8 mouse cellular contexts compared by ENCODE assay signal in the genomic region with DNA sequence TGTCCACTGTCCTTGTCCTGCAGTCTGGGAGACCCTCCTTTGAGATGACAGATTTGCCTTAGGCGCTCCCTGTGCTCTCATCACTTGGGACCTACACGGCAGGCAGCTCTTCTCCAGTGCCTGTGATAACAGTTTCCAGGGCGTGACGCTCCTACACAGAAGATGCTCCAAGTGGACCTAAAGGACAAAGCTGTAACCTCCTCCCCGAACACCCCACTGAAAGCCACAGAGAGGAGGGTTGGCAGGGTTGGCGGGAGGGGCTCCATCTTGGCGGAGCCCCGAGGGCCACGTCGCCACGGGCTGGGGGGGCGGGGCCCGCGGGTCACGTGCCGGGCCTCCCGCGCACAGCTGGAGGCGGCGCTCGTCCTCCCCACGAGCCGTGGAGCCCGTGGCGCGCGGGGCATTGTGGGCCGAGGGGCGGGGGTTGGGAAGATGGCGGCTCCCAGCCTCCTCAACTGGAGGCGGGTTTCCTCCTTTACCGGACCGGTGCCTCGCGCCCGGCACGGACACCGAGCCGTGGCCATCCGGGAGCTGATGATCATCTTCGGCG. TPM values are rescaled to one million over a fixed set of nuclear protein-coding genes. Genes with fewer than 3 reads are reported as not detected.
DNase-seq lines count a peak whose midpoint lies in the region; ATAC-seq lines count a peak whose summit lies in the region.

No protein-coding gene starts in this region.

- H3K27me3 ChIP-seq in hindbrain, embryonic 16.5 days (replicated peaks; ENCODE audit: control insufficient read depth, insufficient read depth, low read length), result no peaks in the 10 kb centered on the region

- H3K4me2 ChIP-seq in hindbrain, embryonic 16.5 days (ENCODE audit: low read length), result peak overlapping the region; percentile 63

- ATAC-seq in activated CD4-positive, CD25-positive, alpha-beta regulatory T cell, adult 4 months, result peak; percentile 68
- ATAC-seq in hindbrain, embryonic 16.5 days, result peak; percentile 94
- peak; percentile 74 for ATAC-seq in megakaryocyte, adult 5-6 weeks (ENCODE audit: poor library complexity, severe bottlenecking)

- H3K9me3 ChIP-seq in hindbrain, embryonic 16.5 days (ENCODE audit: control insufficient read depth, low read length), result no peaks in the 10 kb centered on the region

- H3K4me1 ChIP-seq in hindbrain, embryonic 16.5 days (ENCODE audit: control insufficient read depth, insufficient read depth, low read depth, low read length), result peaks cover 14% of the 10 kb centered on the region

- H3K9ac ChIP-seq in hindbrain, embryonic 16.5 days (ENCODE audit: low read depth, low read length), result peak overlapping the region; percentile 83

- peak overlapping the region; percentile 86 for H3K4me3 ChIP-seq in hindbrain, embryonic 16.5 days (ENCODE audit: low read length)

- peak overlapping the region; percentile 84 for H3K27ac ChIP-seq in hindbrain, embryonic 16.5 days (ENCODE audit: low read depth, low read length)

- WGBS in hindbrain, embryonic 16.5 days, result under 1% methylated on average over 29 of the region's 42 CpGs

- DNase-seq in cerebellum, postnatal 4 days (ENCODE audit: low spot score in 2 of 2), result peak; percentile 72 to 90
- peak; percentile 88 for DNase-seq in gastrocnemius, adult 18-20 months (ENCODE audit: low spot score)
- peak; percentile 76 to 78 for DNase-seq in left cerebral cortex, adult 8-10 months (ENCODE audit: low spot score in 2 of 2)
- peak; percentile 94 for DNase-seq in right cerebral cortex, adult 18-20 months
- peak; percentile 88 for DNase-seq in urinary bladder, adult 2 months (ENCODE audit: low spot score)

- H3K36me3 ChIP-seq in hindbrain, embryonic 16.5 days (ENCODE audit: control insufficient read depth, insufficient read depth, low read length), result 0 out of 2 replicates have a peak, but pooled peaks cover 2% of the 10 kb centered on the region

RNA-seq across cellular contexts. Expression of a gene that starts 2.8 kb away (rescaled TPM):
- polyA plus RNA-seq in activated CD4-positive, CD25-positive, alpha-beta regulatory T cell, adult 4 months (2017; shearing (Covaris generic)), result 10 to 100 TPM; 23.2 to 23.6 TPM
- total RNA-seq in gastrocnemius, adult 18-20 months (2021), result 10 to 100 TPM; 20.8 to 29.3 TPM
- 37.7 and 44.6 TPM in 2 replicates for polyA plus RNA-seq in hindbrain, embryonic 16.5 days (2015; fragmentation: Nextera tagmentation; extraction: Ambion mirVana)
- total RNA-seq in left cerebral cortex, adult 8-10 months (2022), result 10 to 100 TPM; 39.2 to 48.2 (median 41.7) TPM
- 15.6 and 20.9 TPM in 2 replicates for total RNA-seq in megakaryocyte, adult 5-6 weeks (2015)
- 22.1 and 32.8 TPM in 2 replicates for total RNA-seq in megakaryocyte, adult 5-6 weeks (2017)
- polyA plus RNA-seq in urinary bladder, adult 2 months (2012; rRNA removed), result 19.9 and 21.6 TPM in 2 replicates

RNA-seq across cellular contexts. Expression of a gene that starts 8.3 kb away (rescaled TPM):
- 1 to 10 TPM; 1.7 to 2.2 TPM for polyA plus RNA-seq in activated CD4-positive, CD25-positive, alpha-beta regulatory T cell, adult 4 months (2017; shearing (Covaris generic))
- 1 to 10 TPM; 1.1 to 2.1 TPM for total RNA-seq in gastrocnemius, adult 18-20 months (2021)
- 1.5 and 2.4 TPM in 2 replicates for polyA plus RNA-seq in hindbrain, embryonic 16.5 days (2015; fragmentation: Nextera tagmentation; extraction: Ambion mirVana)
- 10 to 100 TPM; 12.5 to 21.1 (median 14.4) TPM for total RNA-seq in left cerebral cortex, adult 8-10 months (2022)
- total RNA-seq in megakaryocyte, adult 5-6 weeks (2015), result 0.18 TPM in 1 of 2 replicates, not detected in the other
- 1.0 TPM in 1 of 2 replicates, not detected in the other for total RNA-seq in megakaryocyte, adult 5-6 weeks (2017)
- polyA plus RNA-seq in urinary bladder, adult 2 months (2012; rRNA removed), result 20.3 and 25.3 TPM in 2 replicates

Comparison
In these comparisons a context has a peak if more than half of its experiments do, and no peak if none do; other contexts are left out.
1. Peak in every context shown above with its lines: DNase-seq, ATAC-seq, H3K4me3 ChIP-seq and H3K27ac ChIP-seq.
2. RNA of a gene that starts 8.3 kb away (total RNA-seq): 12.5 to 21.1 TPM in left cerebral cortex, adult 8-10 months; 1.1 to 2.1 TPM in gastrocnemius, adult 18-20 months and 0.18 to 1.0 TPM in megakaryocyte, adult 5-6 weeks; every median in the first group is over 4 times any median in the second.